Mouse (Mus musculus) adrenal gland (tissue): ENCODE measurements around the gene Wipi2.

ENCODE experiments used
- intact Hi-C: fragments of 180-260 bp; cut with DNase I; formaldehyde crosslinking; loops from one replicate; pipeline ENCODE4 v1.15.1; 2025

The Wipi2 gene

GRCm38 (mm10) chr5:142688866-142689265, 61.4 kb downstream of the Wipi2 start:
- intact Hi-C loops = no loop called here

GRCm38 (mm10) chr5:142690343-142690742, 62.8 kb downstream of the Wipi2 start:
- intact Hi-C loops = no loop called here

- intact Hi-C loops = no loop called here
These were observed 64.8 kb downstream of the Wipi2 start, which contains the start of gene Slc29a4 for GRCm38 (mm10) chr5:142692248-142692647. TSS of gene Slc29a4 (plus strand) at chr5:142692512.

GRCm38 (mm10) chr5:142692971-142693737, 65.7 kb downstream of the Wipi2 start:
- intact Hi-C loops = no loop called here

- intact Hi-C loops = no loop called here
These were observed 66.4 kb downstream of the Wipi2 start for GRCm38 (mm10) chr5:142693738-142694430.

- intact Hi-C loops = no loop called here
These were observed 67.3 kb downstream of the Wipi2 start for GRCm38 (mm10) chr5:142694627-142695340.

GRCm38 (mm10) chr5:142696258-142696657, 68.8 kb downstream of the Wipi2 start:
- intact Hi-C loops = no loop called here

- intact Hi-C loops = no loop called here
These were observed 69.4 kb downstream of the Wipi2 start for GRCm38 (mm10) chr5:142696865-142697264.

- intact Hi-C loops = no loop called here
These were observed 70.2 kb downstream of the Wipi2 start for GRCm38 (mm10) chr5:142697742-142698141.

GRCm38 (mm10) chr5:142700842-142701589, 73.5 kb downstream of the Wipi2 start:
- intact Hi-C loops = no loop called here

- intact Hi-C loops = loop anchor here (2.0 kb wide), 1 partner anchor 15 kb away; no protein-coding TSS in a partner anchor
These were observed 74.4 kb downstream of the Wipi2 start for GRCm38 (mm10) chr5:142701651-142702510.

GRCm38 (mm10) chr5:142702511-142703138, 75.1 kb downstream of the Wipi2 start:
- intact Hi-C loops = loop anchor here (2.0 kb wide), 1 partner anchor 16 kb away; no protein-coding TSS in a partner anchor

- intact Hi-C loops = loop anchor here (2.0 kb wide), 1 partner anchor 17 kb away; no protein-coding TSS in a partner anchor
These were observed 76.1 kb downstream of the Wipi2 start for GRCm38 (mm10) chr5:142703569-142703968.

GRCm38 (mm10) chr5:142707709-142708108, 80.2 kb downstream of the Wipi2 start:
- intact Hi-C loops = no loop called here

GRCm38 (mm10) chr5:142709436-142709835, 81.9 kb downstream of the Wipi2 start:
- intact Hi-C loops = no loop called here

GRCm38 (mm10) chr5:142712373-142712772, 84.9 kb downstream of the Wipi2 start:
- intact Hi-C loops = no loop called here

- intact Hi-C loops = no loop called here
These were observed 86.5 kb downstream of the Wipi2 start for GRCm38 (mm10) chr5:142713966-142714365.

- intact Hi-C loops = loop anchor here (5.0 kb wide), 1 partner anchor 213 kb away; no protein-coding TSS in a partner anchor
These were observed 87.6 kb downstream of the Wipi2 start for GRCm38 (mm10) chr5:142715059-142715458.

GRCm38 (mm10) chr5:142716056-142716455, 88.6 kb downstream of the Wipi2 start:
- intact Hi-C loops = loop anchor here (5.0 kb wide), 1 partner anchor 214 kb away; no protein-coding TSS in a partner anchor
